Mouse (Mus musculus): Measurements from ENCODE around the gene Lcn4. TPM values are rescaled to one million over a fixed set of nuclear protein-coding genes. Genes with fewer than 3 reads are reported as not detected.

Gene Lcn4
- polyA plus RNA-seq, 1 experiment from 2014 or later, result not detected

DNA sequence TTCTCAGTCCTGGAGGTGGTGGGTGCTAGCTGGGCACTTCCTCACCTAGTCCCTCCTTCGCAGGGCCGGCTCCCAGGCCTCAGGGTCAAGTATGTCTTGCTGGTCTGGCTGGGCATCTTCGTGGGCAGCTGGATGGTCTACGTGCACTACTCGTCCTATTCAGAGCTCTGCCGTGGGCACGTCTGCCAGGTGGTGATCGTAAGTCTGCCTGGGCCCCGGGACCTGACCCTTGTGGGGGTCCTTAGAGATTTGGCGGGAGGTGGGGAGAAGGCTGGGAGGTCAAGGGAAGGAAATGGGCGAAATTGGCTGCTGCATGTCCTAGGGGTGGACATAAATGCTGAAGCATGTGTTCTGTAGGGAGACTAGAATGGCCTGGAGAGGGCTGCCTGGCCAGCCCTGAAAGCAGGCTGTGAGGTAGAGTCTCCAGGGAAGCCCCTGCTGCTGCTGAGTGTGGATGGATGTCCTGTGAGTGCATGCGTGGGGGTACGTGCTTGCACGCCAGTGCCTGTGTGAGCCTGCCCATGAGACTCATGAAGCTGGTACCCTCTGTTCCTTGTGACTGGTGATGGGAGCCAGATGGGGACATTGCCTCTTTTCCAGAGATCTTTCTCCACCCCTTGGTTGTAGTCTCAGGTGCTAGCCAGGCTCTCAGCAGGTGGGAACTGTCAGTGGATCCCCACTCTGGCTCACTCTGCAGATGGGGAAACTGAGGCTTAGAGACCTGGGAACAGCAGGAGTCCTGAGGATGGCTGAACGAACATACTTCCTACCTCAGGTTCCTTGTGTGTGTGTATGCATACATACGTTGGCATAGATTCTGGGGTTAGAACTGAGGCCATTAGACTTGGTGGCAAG is 38.3 kb downstream of the Lcn4 start:
- Histone ChIP-seq H3K4me2 (peak overlapping the region; percentile 12; the same call in 1 of the 2 replicates), H3K9me3 (no peaks in the 10 kb centered on the region), H3K36me3 (peaks cover 26% of the 10 kb centered on the region), H3K9ac (0 out of 2 replicates have a peak overlapping the region, but pooled peaks have one; percentile 20), H3K4me1 (replicated peaks) (peaks cover 86% of the 10 kb centered on the region), H3K27ac (replicated peaks) (no peak overlapping the region), H3K4me3 (no peak overlapping the region), H3K27me3 (no peaks in the 10 kb centered on the region)
- ATAC-seq (ENCODE audit: low FRiP score, low read depth), result no peak
- 74% methylated on average over 16 of the region's 16 CpGs for WGBS

DNA sequence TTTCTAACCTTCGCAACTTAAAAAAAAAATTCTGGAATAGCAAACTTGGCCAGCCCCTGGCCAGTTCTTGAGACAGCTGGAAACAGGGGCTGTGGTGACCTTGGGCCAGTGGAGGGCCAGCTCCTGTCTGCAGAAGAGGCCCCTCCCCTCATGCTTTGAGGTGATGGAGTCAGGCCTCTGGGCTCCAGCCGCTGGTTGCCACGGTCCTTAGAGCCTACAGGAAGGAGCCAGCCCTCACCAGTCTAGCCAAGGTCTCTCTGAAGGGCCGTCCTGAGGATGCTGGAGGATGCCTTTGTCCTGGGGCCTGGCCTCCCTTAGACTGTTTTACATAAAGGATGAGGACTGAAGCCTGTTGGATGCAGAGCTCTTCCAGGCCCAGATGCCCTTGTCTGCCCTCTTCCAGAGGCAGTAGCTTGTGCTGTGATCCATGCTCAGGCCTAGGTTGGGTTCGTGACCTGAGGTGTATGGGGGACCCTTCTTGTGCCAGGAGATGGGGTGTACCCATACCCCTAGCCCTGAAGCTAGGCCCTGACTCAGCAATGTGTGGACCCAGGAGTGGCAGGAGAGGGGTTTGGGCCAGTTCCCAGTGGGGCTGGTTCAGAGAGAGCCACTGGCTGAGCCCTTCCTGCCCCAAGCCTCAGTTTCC is 42.2 kb downstream of the Lcn4 start:
- H3K27ac ChIP-seq (replicated peaks), result peak overlapping the region; percentile 88
- peak overlapping the region; percentile 94 for H3K9ac ChIP-seq
- H3K9me3 ChIP-seq, result no peaks in the 10 kb centered on the region
- no peaks in the 10 kb centered on the region for H3K27me3 ChIP-seq
- H3K36me3 ChIP-seq, result no peaks in the 10 kb centered on the region
- 17% methylated on average over 5 of the region's 5 CpGs for WGBS
- peak overlapping the region; percentile 88 for H3K4me2 ChIP-seq
- peak overlapping the region; percentile 79 for H3K4me3 ChIP-seq
- H3K4me1 ChIP-seq (replicated peaks), result peaks cover 58% of the 10 kb centered on the region
- ATAC-seq (ENCODE audit: low FRiP score, low read depth), result peak; percentile 57

- Histone ChIP-seq H3K9ac (peak within 1 kb of the TSS; percentile 94), H3K4me1 (replicated peaks) (peaks cover 51% of the 10 kb centered on the region), H3K4me3 (peak within 1 kb of the TSS; percentile 79), H3K27me3 (no peaks in the 10 kb centered on the region), H3K9me3 (no peaks in the 10 kb centered on the region), H3K36me3 (no peaks in the 10 kb centered on the region), H3K27ac (replicated peaks) (peak within 1 kb of the TSS; percentile 88), H3K4me2 (peak within 1 kb of the TSS; percentile 88)
- WGBS, result 1% methylated on average over 58 of the region's 70 CpGs
- peak; percentile 77 for ATAC-seq (ENCODE audit: low FRiP score, low read depth)
These were observed 43.0 kb downstream of the Lcn4 start, which contains the start of gene Fam69b for GRCm38 (mm10) chr2:26627921-26628739. Gene Fam69b (plus strand): TSS chr2:26628457.

DNA sequence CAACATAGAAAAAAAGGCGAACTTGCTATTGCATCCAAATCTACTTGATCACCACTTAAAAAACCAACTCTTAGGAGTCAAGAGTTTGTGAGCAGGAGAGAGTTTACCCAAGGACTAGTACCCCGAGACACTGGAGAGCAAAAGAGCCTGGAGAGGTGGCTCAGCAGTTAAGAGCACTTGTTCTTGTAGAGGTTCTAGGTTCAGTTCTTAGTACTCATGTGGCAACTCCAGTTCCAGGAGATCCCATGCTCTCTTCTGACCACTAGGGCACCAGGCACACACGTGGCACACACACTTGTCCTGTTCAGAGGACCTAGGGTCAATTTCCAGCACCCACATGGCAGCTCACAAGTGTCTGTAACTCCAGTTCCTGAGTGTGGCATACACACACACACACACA is 45.0 kb downstream of the Lcn4 start:
- no peaks in the 10 kb centered on the region for H3K36me3 ChIP-seq
- H3K4me3 ChIP-seq, result no peak overlapping the region
- H3K9ac ChIP-seq, result no peak overlapping the region
- H3K4me1 ChIP-seq (replicated peaks), result peaks cover 31% of the 10 kb centered on the region
- 73% methylated on average over 3 of the region's 3 CpGs for WGBS
- no peak overlapping the region for H3K27ac ChIP-seq (replicated peaks)
- H3K4me2 ChIP-seq, result no peak overlapping the region
- ATAC-seq (ENCODE audit: low FRiP score, low read depth), result no peak
- no peaks in the 10 kb centered on the region for H3K9me3 ChIP-seq
- no peaks in the 10 kb centered on the region for H3K27me3 ChIP-seq

DNA sequence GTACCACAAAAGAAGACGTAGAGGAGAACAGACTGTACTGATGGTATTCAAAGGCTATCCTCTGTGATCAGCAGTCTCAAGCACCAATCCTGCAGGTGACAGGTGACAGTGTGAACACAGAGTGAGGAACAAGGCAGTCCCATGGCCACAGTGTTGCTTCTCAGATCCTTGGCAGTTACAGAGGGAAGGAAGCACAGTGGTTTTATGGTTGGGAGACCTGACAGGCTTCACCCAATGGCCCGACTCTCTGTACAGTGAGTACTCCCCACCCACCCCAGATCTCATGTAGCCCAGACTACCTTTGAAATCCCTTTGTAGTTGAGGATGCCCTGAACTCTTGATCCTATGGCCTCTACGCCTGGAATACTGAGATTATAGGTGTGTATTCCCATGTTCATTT is 45.7 kb downstream of the Lcn4 start:
- Histone ChIP-seq H3K4me2 (no peak overlapping the region), H3K9me3 (no peaks in the 10 kb centered on the region), H3K36me3 (no peaks in the 10 kb centered on the region), H3K27me3 (no peaks in the 10 kb centered on the region), H3K27ac (replicated peaks) (no peak overlapping the region), H3K4me3 (no peak overlapping the region), H3K9ac (no peak overlapping the region), H3K4me1 (replicated peaks) (peaks cover 24% of the 10 kb centered on the region)
- 79% methylated on average over 3 of the region's 3 CpGs for WGBS
- no peak for ATAC-seq (ENCODE audit: low FRiP score, low read depth)

DNA sequence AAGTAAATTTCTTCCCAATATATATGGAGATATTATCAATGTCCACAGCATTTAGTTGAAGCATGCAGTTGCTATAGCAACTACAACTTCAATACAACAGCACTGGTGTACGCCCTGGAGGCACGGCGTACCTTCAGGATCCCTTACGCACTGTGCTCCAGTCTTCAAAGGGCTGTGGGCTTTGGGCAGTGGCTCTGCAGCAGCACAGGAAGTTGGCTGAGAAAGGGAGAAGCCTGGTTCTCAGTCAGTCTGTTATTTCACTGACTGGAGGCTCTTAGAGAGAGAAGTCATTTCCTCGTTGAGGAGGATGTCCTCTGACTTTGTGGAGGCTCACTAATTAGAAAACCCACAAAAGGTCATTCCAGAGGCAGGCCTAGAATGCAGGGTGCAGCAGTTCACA is 48.1 kb downstream of the Lcn4 start:
- Histone ChIP-seq H3K36me3 (no peaks in the 10 kb centered on the region), H3K27me3 (no peaks in the 10 kb centered on the region), H3K9ac (no peak overlapping the region), H3K4me3 (no peak overlapping the region), H3K9me3 (no peaks in the 10 kb centered on the region), H3K4me1 (replicated peaks) (peaks cover 5% of the 10 kb centered on the region), H3K4me2 (no peak overlapping the region), H3K27ac (replicated peaks) (no peak overlapping the region)
- 68% methylated on average over 5 of the region's 5 CpGs for WGBS
- no peak for ATAC-seq (ENCODE audit: low FRiP score, low read depth)

- no peak overlapping the region for H3K4me2 ChIP-seq
- H3K36me3 ChIP-seq, result no peaks in the 10 kb centered on the region
- no peak overlapping the region for H3K4me3 ChIP-seq
- ATAC-seq (ENCODE audit: low FRiP score, low read depth), result no peak
- no peak overlapping the region for H3K27ac ChIP-seq (replicated peaks)
- no peaks in the 10 kb centered on the region for H3K4me1 ChIP-seq (replicated peaks)
- no peaks in the 10 kb centered on the region for H3K27me3 ChIP-seq
- no peak overlapping the region for H3K9ac ChIP-seq
- no peaks in the 10 kb centered on the region for H3K9me3 ChIP-seq
- 42% methylated on average over 2 of the region's 2 CpGs for WGBS
These were observed 49.8 kb downstream of the Lcn4 start for GRCm38 (mm10) chr2:26621246-26621645.

GRCm38 (mm10) chr2:26617928-26618327 is 53.2 kb downstream of the Lcn4 start:
- no peak overlapping the region for H3K4me2 ChIP-seq
- no peak overlapping the region for H3K4me3 ChIP-seq
- no peak for ATAC-seq (ENCODE audit: low FRiP score, low read depth)
- 57% methylated on average over 7 of the region's 7 CpGs for WGBS
- no peak overlapping the region for H3K9ac ChIP-seq
- H3K36me3 ChIP-seq, result no peaks in the 10 kb centered on the region
- H3K4me1 ChIP-seq (replicated peaks), result no peaks in the 10 kb centered on the region
- H3K9me3 ChIP-seq, result no peaks in the 10 kb centered on the region
- H3K27ac ChIP-seq (replicated peaks), result no peak overlapping the region
- no peaks in the 10 kb centered on the region for H3K27me3 ChIP-seq

Other genes starting within 250 kb of the Lcn4 start
- gene Sec16a, start 226.1 kb downstream of the Lcn4 start, polyA plus RNA-seq (2015; fragmentation: Nextera tagmentation; extraction: Ambion mirVana), result 17.5 and 21.6 TPM in 2 replicates
- gene Notch1, start 154.6 kb downstream of the Lcn4 start, polyA plus RNA-seq (2015; fragmentation: Nextera tagmentation; extraction: Ambion mirVana), result 16.3 and 18.2 TPM in 2 replicates
- gene Egfl7, start 91.3 kb downstream of the Lcn4 start, polyA plus RNA-seq (2015; fragmentation: Nextera tagmentation; extraction: Ambion mirVana), result 70.7 and 75.3 TPM in 2 replicates
- gene Gm20532, start 84.6 kb downstream of the Lcn4 start, polyA plus RNA-seq (2015; fragmentation: Nextera tagmentation; extraction: Ambion mirVana), result not detected in 2 replicates
- 6.1 and 6.6 TPM in 2 replicates for gene Agpat2, start 66.9 kb downstream of the Lcn4 start, polyA plus RNA-seq (2015; fragmentation: Nextera tagmentation; extraction: Ambion mirVana)
- gene Fam69b, start 42.8 kb downstream of the Lcn4 start, polyA plus RNA-seq (2015; fragmentation: Nextera tagmentation; extraction: Ambion mirVana), result 138 and 152 TPM in 2 replicates
- gene Abo, start 193.7 kb upstream of the Lcn4 start, polyA plus RNA-seq (2015; fragmentation: Nextera tagmentation; extraction: Ambion mirVana), result 0.08 TPM in 1 of 2 replicates, not detected in the other
- 28.9 and 31.2 TPM in 2 replicates for gene Surf6, start 231.6 kb upstream of the Lcn4 start, polyA plus RNA-seq (2015; fragmentation: Nextera tagmentation; extraction: Ambion mirVana)
- gene Med22, start 239.4 kb upstream of the Lcn4 start, polyA plus RNA-seq (2015; fragmentation: Nextera tagmentation; extraction: Ambion mirVana), result 126 TPM in 2 replicates
- gene Rpl7a, start 239.5 kb upstream of the Lcn4 start, polyA plus RNA-seq (2015; fragmentation: Nextera tagmentation; extraction: Ambion mirVana), result 390 and 399 TPM in 2 replicates
- 56.9 and 57.2 TPM in 2 replicates for gene Surf2, start 245.1 kb upstream of the Lcn4 start, polyA plus RNA-seq (2015; fragmentation: Nextera tagmentation; extraction: Ambion mirVana)
- 84.8 and 87.1 TPM in 2 replicates for gene Surf1, start 245.2 kb upstream of the Lcn4 start, polyA plus RNA-seq (2015; fragmentation: Nextera tagmentation; extraction: Ambion mirVana)

Data from hindbrain, embryonic 15.5 days (tissue).